Mouse (Mus musculus) kidney, embryonic 15.5 days (tissue): ENCODE data around the gene Ankrd13c. TPM values are rescaled to one million over a fixed set of nuclear protein-coding genes. Genes with fewer than 3 reads are reported as not detected.
A peak's percentile ranks its signal among the peaks of the same experiment; 100 is the strongest.

Experiments
- ATAC-seq: fragments of 200-750 bp; cut with Nextera tagmentation; replicated peaks from 2 replicates; pipeline ENCODE4 v1.8.0; 2017; ENCODE audit warnings: moderate TSS enrichment; ENCODE audit not compliant: low FRiP score
- H3K27ac ChIP-seq: fragments of 300-500 bp; sonication (generic); 2 replicates; pipeline ENCODE4 v1.5.1; 2015; ENCODE audit warnings: mild to moderate bottlenecking, inconsistent platforms
- H3K27me3 ChIP-seq: fragments of 300-500 bp; sonication (generic); 2 replicates; pipeline ENCODE4 v1.6.1; 2015; ENCODE audit warnings: inconsistent platforms
- H3K36me3 ChIP-seq: fragments of 300-500 bp; sonication (generic); 2 replicates; pipeline ENCODE4 v1.6.1; 2015; ENCODE audit warnings: inconsistent platforms
- H3K4me1 ChIP-seq: fragments of 300-500 bp; sonication (generic); 2 replicates; pipeline ENCODE4 v1.6.1; 2015; ENCODE audit warnings: inconsistent platforms
- H3K4me2 ChIP-seq: fragments of 300-500 bp; sonication (generic); 2 replicates; pipeline ENCODE4 v1.6.1; 2015; ENCODE audit warnings: moderate library complexity, mild to moderate bottlenecking, inconsistent platforms
- H3K4me3 ChIP-seq: fragments of 300-500 bp; sonication (generic); replicated peaks from 2 replicates; pipeline ENCODE4 v1.5.1; 2015; ENCODE audit warnings: mild to moderate bottlenecking, inconsistent platforms
- H3K9ac ChIP-seq: fragments of 300-500 bp; sonication (generic); 2 replicates; pipeline ENCODE4 v1.6.1; 2015; ENCODE audit warnings: mild to moderate bottlenecking, inconsistent platforms
- H3K9me3 ChIP-seq: fragments of 300-500 bp; sonication (generic); replicated peaks from 2 replicates; pipeline ENCODE4 v1.6.1; 2016; ENCODE audit warnings: inconsistent platforms
- WGBS: fragments of 180-500 bp; shearing (Covaris S2); methylation state at CpG from one replicate; pipeline ENCODE4 v1.1.7; 2015; ENCODE audit warnings: mixed read lengths; 5-methylcytosine and 5-hydroxymethylcytosine counted together
- polyA plus RNA-seq: library from polyadenylated mRNA; unstranded; fragments of >200 nt; fragmentation: Nextera tagmentation; extraction: Ambion mirVana; gene quantifications from 2 replicates; pipeline ENCODE4 v1.2.1, GENCODE M21; 2015

The Ankrd13c gene
- polyA plus RNA-seq, 1 experiment from 2014 or later: 25.3 TPM

DNA sequence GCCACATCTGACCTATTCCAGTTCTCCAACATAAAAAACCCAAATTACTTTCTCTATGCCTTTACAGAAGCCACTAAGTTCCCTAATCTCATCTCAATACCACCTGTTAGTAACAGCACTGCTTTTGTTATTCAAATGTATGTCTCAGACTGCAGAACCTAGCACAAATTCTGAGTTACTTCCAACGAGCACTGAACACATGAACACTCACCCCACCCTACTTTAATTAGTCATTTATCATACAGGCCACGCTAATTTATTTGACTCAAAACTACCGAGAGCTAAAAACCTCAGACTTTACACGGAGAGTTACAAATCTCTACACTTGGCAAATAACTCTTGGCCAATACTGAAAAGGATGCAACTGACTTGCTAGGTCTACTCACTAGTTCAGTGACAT is 85.1 kb downstream of the Ankrd13c start:
- Histone ChIP-seq H3K9ac (peak overlapping the region; percentile 97), H3K9me3 (no peaks in the 10 kb centered on the region), H3K4me1 (peaks cover 16% of the 10 kb centered on the region), H3K27me3 (no peaks in the 10 kb centered on the region), H3K4me3 (peak overlapping the region; percentile 96), H3K36me3 (peaks cover 9% of the 10 kb centered on the region), H3K4me2 (peak overlapping the region; percentile 76), H3K27ac (peak overlapping the region; percentile 99)
- ATAC-seq: no peak
- WGBS: 10% methylated on average over 4 of the region's 4 CpGs

DNA sequence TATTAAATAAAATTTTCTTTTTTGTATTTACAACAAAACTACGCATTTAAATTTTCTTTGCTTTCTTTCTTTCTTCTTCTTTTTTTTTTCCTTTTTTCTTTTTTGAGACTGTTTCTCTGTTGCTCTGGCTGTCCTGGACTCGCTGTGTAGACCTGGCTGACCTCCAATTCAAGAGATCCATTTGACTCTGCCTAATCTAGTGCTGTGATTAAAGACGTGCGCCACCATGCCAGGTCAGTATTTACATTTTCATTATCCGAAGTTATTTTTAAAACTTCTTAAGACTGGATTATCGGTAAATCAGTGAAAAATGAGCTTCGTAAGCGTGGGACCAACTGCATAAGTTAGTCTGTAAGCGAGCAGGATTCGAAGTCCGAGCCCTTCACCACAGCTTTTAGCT is 88.8 kb downstream of the Ankrd13c start:
- 1% methylated on average over 11 of the region's 11 CpGs for WGBS
- peaks cover 7% of the 10 kb centered on the region; the same call in 1 of the 2 replicates for H3K36me3 ChIP-seq
- no peak for ATAC-seq
- peak overlapping the region; percentile 91 for H3K9ac ChIP-seq
- H3K4me1 ChIP-seq: peaks cover 23% of the 10 kb centered on the region
- peak overlapping the region; percentile 89 for H3K4me3 ChIP-seq
- H3K27me3 ChIP-seq: no peaks in the 10 kb centered on the region
- peak overlapping the region; percentile 64 for H3K4me2 ChIP-seq
- H3K9me3 ChIP-seq: no peaks in the 10 kb centered on the region
- H3K27ac ChIP-seq: peak overlapping the region; percentile 92

DNA sequence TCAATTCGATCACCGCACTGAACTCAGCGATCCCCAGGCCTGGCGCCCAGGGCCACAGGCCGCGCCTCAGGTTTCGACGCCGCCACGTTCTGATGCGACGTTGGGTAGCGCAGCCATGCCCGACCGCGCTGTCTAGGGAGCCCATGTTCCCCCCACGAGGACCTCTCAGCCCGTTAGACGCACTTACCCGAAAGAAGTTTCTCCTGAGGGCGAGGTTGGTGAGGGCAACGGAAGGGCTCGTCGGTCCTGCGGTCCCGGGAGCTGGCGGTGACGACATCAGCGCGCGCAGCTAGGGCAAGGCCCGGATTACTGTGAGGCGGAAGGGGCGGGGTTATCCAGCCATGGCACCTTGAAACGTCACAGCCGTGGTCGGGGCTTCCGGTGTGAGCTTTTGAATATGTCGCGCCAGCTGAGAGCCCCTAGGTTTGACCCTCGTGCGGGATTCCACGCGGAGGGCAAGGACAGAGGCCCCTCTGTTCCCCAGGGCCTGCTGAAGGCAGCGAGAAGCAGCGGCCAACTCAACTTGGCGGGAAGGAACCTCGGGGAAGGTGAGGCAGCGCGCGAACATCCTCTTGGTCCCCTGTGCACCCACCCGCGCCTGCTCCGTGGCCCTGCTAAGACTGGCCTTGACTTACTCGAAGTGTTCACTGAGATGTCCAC is 89.4 kb downstream of the Ankrd13c start, which contains the start of the genes Srsf11 and Lrrc40:
Gene Srsf11 (minus strand): TSS at position 311 of the 660 bp plus-strand sequence.
Gene Lrrc40 (plus strand): TSS at position 334 of the 660 bp plus-strand sequence.
- Histone ChIP-seq H3K4me2 (peak within 1 kb of the TSS; percentile 64), H3K9ac (peak within 1 kb of the TSS; percentile 91), H3K36me3 (peaks cover 7% of the 10 kb centered on the region; the same call in 1 of the 2 replicates), H3K27me3 (no peaks in the 10 kb centered on the region), H3K4me1 (peaks cover 23% of the 10 kb centered on the region), H3K9me3 (no peaks in the 10 kb centered on the region), H3K4me3 (peak within 1 kb of the TSS; percentile 89), H3K27ac (peak within 1 kb of the TSS; percentile 92)
- whole genome bisulfite sequencing: under 1% methylated on average over 55 of the region's 55 CpGs
- ATAC-seq: peak; percentile 96

DNA sequence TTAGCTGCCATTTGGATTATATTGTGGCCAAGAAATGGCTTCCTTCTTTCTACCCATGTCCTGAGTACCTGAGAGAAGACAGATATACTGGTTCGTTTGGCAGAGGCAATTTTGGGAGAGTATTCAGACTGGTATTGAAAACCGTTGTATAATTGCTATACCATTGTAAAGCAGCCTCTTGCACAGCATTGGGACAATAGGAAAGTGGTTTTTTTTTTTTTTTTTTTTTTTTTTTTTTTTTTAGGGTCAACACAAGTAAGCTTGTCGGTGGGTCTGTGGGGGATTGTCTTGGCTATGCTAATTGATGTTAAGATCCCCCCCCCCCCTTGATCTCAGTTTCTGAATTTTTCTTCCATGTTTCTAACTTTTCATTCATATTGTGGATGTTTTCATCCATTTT is 91.1 kb downstream of the Ankrd13c start:
- peaks cover 20% of the 10 kb centered on the region for H3K4me1 ChIP-seq
- no peaks in the 10 kb centered on the region for H3K27me3 ChIP-seq
- H3K4me3 ChIP-seq: no peak overlapping the region
- no peak overlapping the region for H3K27ac ChIP-seq
- ATAC-seq: no peak
- H3K9ac ChIP-seq: no peak overlapping the region
- H3K36me3 ChIP-seq: peaks cover 7% of the 10 kb centered on the region; the same call in 1 of the 2 replicates
- H3K9me3 ChIP-seq: no peaks in the 10 kb centered on the region
- no peak overlapping the region for H3K4me2 ChIP-seq
- whole genome bisulfite sequencing: 89% methylated on average over 2 of the region's 3 CpGs

DNA sequence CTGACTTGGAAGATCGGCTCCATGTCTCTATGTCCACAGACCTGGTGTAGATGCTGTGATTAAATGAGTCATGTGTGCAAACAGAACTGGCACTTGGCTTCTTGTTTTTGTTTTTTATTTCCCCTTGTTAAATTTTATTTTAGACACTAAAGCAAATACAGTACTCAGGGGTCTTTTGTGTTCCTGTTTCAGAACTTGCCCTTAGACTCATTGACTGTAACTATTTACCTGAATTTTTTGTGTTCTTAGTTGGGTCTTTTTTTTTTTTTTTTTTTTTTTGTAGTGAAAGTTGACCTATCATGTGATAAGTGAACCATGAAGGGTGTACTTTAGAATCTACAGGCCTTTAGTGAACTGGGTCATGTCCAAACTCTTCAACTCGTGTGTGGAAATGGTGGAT is 93.7 kb downstream of the Ankrd13c start:
- H3K27me3 ChIP-seq: no peaks in the 10 kb centered on the region
- 71% methylated on average over 2 of the region's 2 CpGs for WGBS
- H3K4me3 ChIP-seq: no peak overlapping the region
- H3K9ac ChIP-seq: no peak overlapping the region
- no peaks in the 10 kb centered on the region for H3K36me3 ChIP-seq
- no peak for ATAC-seq
- H3K4me1 ChIP-seq: peaks cover 8% of the 10 kb centered on the region
- no peak overlapping the region for H3K4me2 ChIP-seq
- no peak overlapping the region for H3K27ac ChIP-seq
- H3K9me3 ChIP-seq: no peaks in the 10 kb centered on the region

DNA sequence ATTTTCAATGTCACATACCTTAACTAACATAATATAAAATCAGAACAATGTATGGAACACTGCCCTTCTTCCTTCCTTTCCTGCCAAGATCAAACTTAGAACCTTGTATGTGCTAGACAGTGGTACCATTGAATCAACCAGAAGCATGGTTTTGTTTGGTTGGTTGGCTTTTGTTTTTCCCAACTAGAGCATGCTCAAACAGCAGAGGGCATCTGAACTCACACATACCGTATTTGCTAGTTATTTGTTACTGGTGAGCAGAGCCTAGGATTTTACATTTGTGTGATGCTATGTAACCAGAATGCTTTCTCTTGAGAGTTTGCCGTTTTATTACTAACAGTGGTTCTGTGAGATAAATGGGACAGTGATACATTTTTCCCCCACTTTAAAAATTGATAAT is 102.5 kb downstream of the Ankrd13c start:
- Histone ChIP-seq H3K4me3 (no peak overlapping the region), H3K27ac (no peak overlapping the region), H3K4me1 (no peaks in the 10 kb centered on the region), H3K9me3 (no peaks in the 10 kb centered on the region), H3K27me3 (no peaks in the 10 kb centered on the region), H3K9ac (no peak overlapping the region), H3K36me3 (peaks cover 35% of the 10 kb centered on the region), H3K4me2 (no peak overlapping the region)
- ATAC-seq: no peak
- 84% methylated on average over 2 of the region's 2 CpGs for WGBS

Other genes with a start within 250 kb of the Ankrd13c start
- 45.7 and 47.0 TPM in 2 replicates for gene Cth, start 22.2 kb upstream of the Ankrd13c start, polyA plus RNA-seq
- gene Srsf11, start 89.4 kb downstream of the Ankrd13c start, polyA plus RNA-seq: 286 and 299 TPM in 2 replicates
- 59.4 and 61.2 TPM in 2 replicates for gene Lrrc40, start 89.4 kb downstream of the Ankrd13c start, polyA plus RNA-seq